In genomic region chr4:152086505-152087210, GRCm38 (mm10) we compare ENCODE assay signal across 8 mouse cellular contexts. TPM values are rescaled to one million over a fixed set of nuclear protein-coding genes. Genes with fewer than 3 reads are reported as not detected.
DNase-seq lines count a peak whose midpoint lies in the region; ATAC-seq and TF ChIP-seq lines count a peak whose summit lies in the region.

No protein-coding gene starts in this region.

- peak; percentile 72 for ATAC-seq in intestine, postnatal 0 days
- ATAC-seq in liver, embryonic 14.5 days (ENCODE audit: insufficient read depth): peak; percentile 85
- peak; percentile 82 for ATAC-seq in neural tube, embryonic 12.5 days (ENCODE audit: low FRiP score, low read depth)

- TF ChIP-seq POLR2A in bone marrow macrophage, adult 2 months (IDR thresholded peaks at IDR 0.05; ENCODE audit: borderline replicate concordance, low read depth, low read length): no peak

- peak overlapping the region; percentile 71 for H3K4me3 ChIP-seq in bone marrow macrophage, adult 2 months (ENCODE audit: insufficient read depth, low read length)
- peak overlapping the region; percentile 60 for H3K4me3 ChIP-seq in intestine, postnatal 0 days (ENCODE audit: low read depth, low read length)
- H3K4me3 ChIP-seq in liver, embryonic 14.5 days (ENCODE audit: insufficient read depth in 1 of 2, low read depth in 2 of 2, low read length in 2 of 2): peak overlapping the region; percentile 68 to 80
- peak overlapping the region; percentile 70 for H3K4me3 ChIP-seq in neural tube, embryonic 12.5 days

- no peaks in the 10 kb centered on the region for H3K27me3 ChIP-seq in intestine, postnatal 0 days (replicated peaks; ENCODE audit: control insufficient read depth, insufficient read depth, low read length)
- no peaks in the 10 kb centered on the region for H3K27me3 ChIP-seq in liver, embryonic 14.5 days (ENCODE audit: control insufficient read depth, insufficient read depth, low read length)
- peaks cover 3% of the 10 kb centered on the region; the same call in 1 of the 2 replicates for H3K27me3 ChIP-seq in neural tube, embryonic 12.5 days (replicated peaks)

- H3K9me3 ChIP-seq in intestine, postnatal 0 days (ENCODE audit: control insufficient read depth): no peaks in the 10 kb centered on the region
- H3K9me3 ChIP-seq in liver, embryonic 14.5 days (ENCODE audit: control insufficient read depth, low read length): no peaks in the 10 kb centered on the region
- no peaks in the 10 kb centered on the region for H3K9me3 ChIP-seq in neural tube, embryonic 12.5 days

- H3K4me2 ChIP-seq in intestine, postnatal 0 days (replicated peaks; ENCODE audit: low read depth): peak overlapping the region; percentile 84
- H3K4me2 ChIP-seq in liver, embryonic 14.5 days (ENCODE audit: low read depth): peak overlapping the region; percentile 93
- peak overlapping the region; percentile 93 for H3K4me2 ChIP-seq in neural tube, embryonic 12.5 days (replicated peaks)

- WGBS in intestine, postnatal 0 days: under 1% methylated on average over 55 of the region's 92 CpGs
- WGBS in liver, embryonic 14.5 days (ENCODE audit: insufficient replicate concordance): under 1% methylated on average over 64 of the region's 92 CpGs
- WGBS in neural tube, embryonic 12.5 days: under 1% methylated on average over 89 of the region's 92 CpGs

- H3K9ac ChIP-seq in intestine, postnatal 0 days (ENCODE audit: low read depth, low read length): peak overlapping the region; percentile 70
- H3K9ac ChIP-seq in liver, embryonic 14.5 days (replicated peaks): peak overlapping the region; percentile 62
- peak overlapping the region; percentile 86 for H3K9ac ChIP-seq in neural tube, embryonic 12.5 days

- DNase-seq in heart, adult 11 months: peak; percentile 97
- no peak for DNase-seq in heart, postnatal 25 days (ENCODE audit: low spot score)
- DNase-seq in gastrocnemius, postnatal 36 days: peak; percentile 44 to 61
- DNase-seq in liver, embryonic 14.5 days (ENCODE audit: low read depth in 3 of 3, low spot score in 3 of 3): peak in 2 of 3 experiments; percentile 34 to 38
- peak; percentile 54 to 65 for DNase-seq in thymus, postnatal 10 days (ENCODE audit: low spot score in 2 of 2)

- TF ChIP-seq EP300 in liver, embryonic 14.5 days (IDR thresholded peaks at IDR 0.05; ENCODE audit: low read depth): no peak

- TF ChIP-seq CTCF in bone marrow macrophage, adult 2 months (IDR thresholded peaks at IDR 0.05; ENCODE audit: low read depth, low read length): no peak
- no peak for TF ChIP-seq CTCF in intestine, postnatal 0 days (IDR thresholded peaks at IDR 0.05; ENCODE audit: low read depth)
- TF ChIP-seq CTCF in liver, embryonic 14.5 days (IDR thresholded peaks at IDR 0.05; ENCODE audit: low read depth): no peak

- H3K27ac ChIP-seq in bone marrow macrophage, adult 2 months (ENCODE audit: insufficient read depth, low read depth, low read length): no peak overlapping the region
- peak overlapping the region; percentile 77 for H3K27ac ChIP-seq in intestine, postnatal 0 days (ENCODE audit: low read depth, low read length)
- peak overlapping the region; percentile 29; the same call in 1 of the 2 replicates for H3K27ac ChIP-seq in liver, embryonic 14.5 days
- no peak overlapping the region for H3K27ac ChIP-seq in neural tube, embryonic 12.5 days

- peaks cover 12% of the 10 kb centered on the region for H3K4me1 ChIP-seq in bone marrow macrophage, adult 2 months (ENCODE audit: control insufficient read depth, insufficient read depth, low read length)
- H3K4me1 ChIP-seq in intestine, postnatal 0 days (replicated peaks; ENCODE audit: control insufficient read depth, insufficient read depth, low read length): peaks cover 7% of the 10 kb centered on the region; the same call in 1 of the 2 replicates
- peaks cover 18 to 20% of the 10 kb centered on the region in 2 experiments for H3K4me1 ChIP-seq in liver, embryonic 14.5 days (replicated peaks; ENCODE audit: control insufficient read depth in 2 of 2, insufficient read depth in 2 of 2, low read length in 1 of 2)
- peaks cover 21% of the 10 kb centered on the region for H3K4me1 ChIP-seq in neural tube, embryonic 12.5 days

- intact Hi-C loops in heart, postnatal 25 days (cut with DNase I): loop anchor here (5.0 kb wide), 1 partner anchor 44 kb away; no protein-coding TSS in a partner anchor
- intact Hi-C loops in gastrocnemius, postnatal 36 days (cut with DNase I): no loop called here

- no peaks in the 10 kb centered on the region for H3K36me3 ChIP-seq in intestine, postnatal 0 days (ENCODE audit: control insufficient read depth, insufficient read depth)
- no peaks in the 10 kb centered on the region for H3K36me3 ChIP-seq in liver, embryonic 14.5 days (replicated peaks; ENCODE audit: control insufficient read depth, insufficient read depth, low read depth)
- no peaks in the 10 kb centered on the region for H3K36me3 ChIP-seq in neural tube, embryonic 12.5 days

RNA-seq across cellular contexts. Expression of gene Plekhg5, which starts 14.4 kb away (rescaled TPM):
- total RNA-seq in heart, postnatal 25 days (2021): 10 to 100 TPM; 18.7 to 18.9 TPM
- polyA plus RNA-seq in bone marrow macrophage, adult 2 months (2012; ENCODE audit: insufficient read depth, insufficient read length, missing spikeins): 2.6 and 3.0 TPM in 2 replicates
- total RNA-seq in gastrocnemius, postnatal 36 days (2021): 1 to 10 TPM; 6.3 to 6.4 TPM
- 14.0 and 19.6 TPM in 2 replicates for polyA plus RNA-seq in intestine, postnatal 0 days (2015; fragmentation: Nextera tagmentation; extraction: Ambion mirVana)
- polyA plus RNA-seq in liver, embryonic 14.5 days (2012; rRNA removed): 4.5 and 4.7 TPM in 2 replicates
- 2.6 and 4.8 TPM in 2 replicates for polyA plus RNA-seq in liver, embryonic 14.5 days (2014; fragmentation: Nextera tagmentation; extraction: Ambion mirVana)
- 10.4 and 10.6 TPM in 2 replicates for polyA plus RNA-seq in neural tube, embryonic 12.5 days (2016; fragmentation: Nextera tagmentation; extraction: Ambion mirVana)

RNA-seq across cellular contexts. Expression of gene Tnfrsf25, which starts 29.1 kb away (rescaled TPM):
- total RNA-seq in heart, postnatal 25 days (2021): 1 to 10 TPM; 2.9 to 3.0 TPM
- polyA plus RNA-seq in bone marrow macrophage, adult 2 months (2012; ENCODE audit: insufficient read depth, insufficient read length, missing spikeins): not detected in 2 replicates
- under 1 TPM; 0.76 to 0.84 TPM for total RNA-seq in gastrocnemius, postnatal 36 days (2021)
- polyA plus RNA-seq in intestine, postnatal 0 days (2015; fragmentation: Nextera tagmentation; extraction: Ambion mirVana): 0.82 and 1.2 TPM in 2 replicates
- 0.68 and 0.93 TPM in 2 replicates for polyA plus RNA-seq in liver, embryonic 14.5 days (2012; rRNA removed)
- 0.15 and 0.16 TPM in 2 replicates for polyA plus RNA-seq in liver, embryonic 14.5 days (2014; fragmentation: Nextera tagmentation; extraction: Ambion mirVana)
- 0.80 and 1.2 TPM in 2 replicates for polyA plus RNA-seq in neural tube, embryonic 12.5 days (2016; fragmentation: Nextera tagmentation; extraction: Ambion mirVana)

RNA-seq across cellular contexts. Expression of gene Nol9, which starts 47.5 kb away (rescaled TPM):
- 1 to 10 TPM; 8.6 to 9.6 TPM for total RNA-seq in heart, postnatal 25 days (2021)
- polyA plus RNA-seq in bone marrow macrophage, adult 2 months (2012; ENCODE audit: insufficient read depth, insufficient read length, missing spikeins): 11.1 and 12.7 TPM in 2 replicates
- 1 to 10 TPM; 8.5 to 10.0 TPM for total RNA-seq in gastrocnemius, postnatal 36 days (2021)
- polyA plus RNA-seq in intestine, postnatal 0 days (2015; fragmentation: Nextera tagmentation; extraction: Ambion mirVana): 9.7 and 10.7 TPM in 2 replicates
- 9.8 and 11.1 TPM in 2 replicates for polyA plus RNA-seq in liver, embryonic 14.5 days (2012; rRNA removed)
- 11.5 and 16.3 TPM in 2 replicates for polyA plus RNA-seq in liver, embryonic 14.5 days (2014; fragmentation: Nextera tagmentation; extraction: Ambion mirVana)
- 33.5 and 34.8 TPM in 2 replicates for polyA plus RNA-seq in neural tube, embryonic 12.5 days (2016; fragmentation: Nextera tagmentation; extraction: Ambion mirVana)

RNA-seq across cellular contexts. Expression of gene Tas1r1, which starts 48.3 kb away (rescaled TPM):
- total RNA-seq in heart, postnatal 25 days (2021): under 1 TPM in 1 of 2 experiments, not detected in 1; 0.16 TPM
- not detected in 2 replicates for polyA plus RNA-seq in bone marrow macrophage, adult 2 months (2012; ENCODE audit: insufficient read depth, insufficient read length, missing spikeins)
- 1 to 10 TPM in 1 of 2 experiments, under 1 TPM in 1; 0.43 to 1.1 TPM for total RNA-seq in gastrocnemius, postnatal 36 days (2021)
- 0.08 TPM in 1 of 2 replicates, not detected in the other for polyA plus RNA-seq in intestine, postnatal 0 days (2015; fragmentation: Nextera tagmentation; extraction: Ambion mirVana)
- 0.03 and 0.06 TPM in 2 replicates for polyA plus RNA-seq in liver, embryonic 14.5 days (2012; rRNA removed)
- not detected in 2 replicates for polyA plus RNA-seq in liver, embryonic 14.5 days (2014; fragmentation: Nextera tagmentation; extraction: Ambion mirVana)
- 1.2 and 1.4 TPM in 2 replicates for polyA plus RNA-seq in neural tube, embryonic 12.5 days (2016; fragmentation: Nextera tagmentation; extraction: Ambion mirVana)

RNA-seq across cellular contexts. Expression of gene Zbtb48, which starts 59.2 kb away (rescaled TPM):
- total RNA-seq in heart, postnatal 25 days (2021): 1 to 10 TPM; 3.5 to 5.0 TPM
- 7.5 and 11.4 TPM in 2 replicates for polyA plus RNA-seq in bone marrow macrophage, adult 2 months (2012; ENCODE audit: insufficient read depth, insufficient read length, missing spikeins)
- 1 to 10 TPM; 2.5 to 2.8 TPM for total RNA-seq in gastrocnemius, postnatal 36 days (2021)
- 6.7 and 7.6 TPM in 2 replicates for polyA plus RNA-seq in intestine, postnatal 0 days (2015; fragmentation: Nextera tagmentation; extraction: Ambion mirVana)
- polyA plus RNA-seq in liver, embryonic 14.5 days (2012; rRNA removed): 8.2 and 10.7 TPM in 2 replicates
- 6.4 and 8.8 TPM in 2 replicates for polyA plus RNA-seq in liver, embryonic 14.5 days (2014; fragmentation: Nextera tagmentation; extraction: Ambion mirVana)
- 17.8 and 20.4 TPM in 2 replicates for polyA plus RNA-seq in neural tube, embryonic 12.5 days (2016; fragmentation: Nextera tagmentation; extraction: Ambion mirVana)

Comparison
In these comparisons a context has a peak if more than half of its experiments do, and no peak if none do; other contexts are left out.
1. H3K27ac ChIP-seq: peak in intestine, postnatal 0 days (single experiment) and liver, embryonic 14.5 days (single experiment); none in bone marrow macrophage, adult 2 months (single experiment) and neural tube, embryonic 12.5 days (single experiment).
2. Peak in every context shown above with its lines, with median percentiles within 50 percentile points of each other: H3K4me3 ChIP-seq, ATAC-seq, H3K4me2 ChIP-seq and H3K9ac ChIP-seq.